Mouse (Mus musculus) limb, embryonic 15.5 days (tissue): ENCODE data around the gene Sgms1. TPM values are rescaled to one million over a fixed set of nuclear protein-coding genes. Genes with fewer than 3 reads are reported as not detected.

ENCODE experiments used
- ATAC-seq: fragments of 200-750 bp; cut with Nextera tagmentation; 2 replicates; pipeline ENCODE4 v1.8.0; 2017; ENCODE audit warnings: low read depth, moderate TSS enrichment; ENCODE audit not compliant: insufficient number of reproducible peaks, low FRiP score, low TSS enrichment
- H3K27ac ChIP-seq: fragments of 300-500 bp; sonication (generic); 2 replicates; pipeline ENCODE4 v1.5.1; 2015; ENCODE audit warnings: moderate library complexity, mild to moderate bottlenecking, inconsistent platforms
- H3K27me3 ChIP-seq: fragments of 300-500 bp; sonication (generic); 2 replicates; pipeline ENCODE4 v1.6.1; 2015; ENCODE audit warnings: inconsistent platforms
- H3K36me3 ChIP-seq: fragments of 300-500 bp; sonication (generic); 2 replicates; pipeline ENCODE4 v1.6.1; 2015; ENCODE audit warnings: inconsistent platforms
- H3K4me1 ChIP-seq: fragments of 300-500 bp; sonication (generic); 2 replicates; pipeline ENCODE4 v1.6.1; 2015; ENCODE audit warnings: inconsistent platforms
- H3K4me2 ChIP-seq: fragments of 300-500 bp; sonication (generic); 2 replicates; pipeline ENCODE4 v1.6.1; 2015; ENCODE audit warnings: mild to moderate bottlenecking, inconsistent platforms
- H3K4me3 ChIP-seq: fragments of 300-500 bp; sonication (generic); 2 replicates; pipeline ENCODE4 v1.5.1; 2015; ENCODE audit warnings: mild to moderate bottlenecking, inconsistent platforms
- H3K9ac ChIP-seq: fragments of 300-500 bp; sonication (generic); 2 replicates; pipeline ENCODE4 v1.6.1; 2015; ENCODE audit warnings: inconsistent platforms
- H3K9me3 ChIP-seq: fragments of 300-500 bp; sonication (generic); 2 replicates; pipeline ENCODE4 v1.6.1; 2016; ENCODE audit warnings: inconsistent platforms
- WGBS: fragments of 180-500 bp; shearing (Covaris S2); methylation state at CpG from one replicate; pipeline ENCODE4 v1.1.7; 2015; 5-methylcytosine and 5-hydroxymethylcytosine counted together
- polyA plus RNA-seq: library from polyadenylated mRNA; unstranded; fragments of >200 nt; fragmentation: Nextera tagmentation; extraction: Ambion mirVana; gene quantifications from 2 replicates; pipeline ENCODE4 v1.2.1, GENCODE M21; 2015

The Sgms1 gene
- polyA plus RNA-seq, 1 experiment from 2014 or later, result 45.6 TPM

DNA sequence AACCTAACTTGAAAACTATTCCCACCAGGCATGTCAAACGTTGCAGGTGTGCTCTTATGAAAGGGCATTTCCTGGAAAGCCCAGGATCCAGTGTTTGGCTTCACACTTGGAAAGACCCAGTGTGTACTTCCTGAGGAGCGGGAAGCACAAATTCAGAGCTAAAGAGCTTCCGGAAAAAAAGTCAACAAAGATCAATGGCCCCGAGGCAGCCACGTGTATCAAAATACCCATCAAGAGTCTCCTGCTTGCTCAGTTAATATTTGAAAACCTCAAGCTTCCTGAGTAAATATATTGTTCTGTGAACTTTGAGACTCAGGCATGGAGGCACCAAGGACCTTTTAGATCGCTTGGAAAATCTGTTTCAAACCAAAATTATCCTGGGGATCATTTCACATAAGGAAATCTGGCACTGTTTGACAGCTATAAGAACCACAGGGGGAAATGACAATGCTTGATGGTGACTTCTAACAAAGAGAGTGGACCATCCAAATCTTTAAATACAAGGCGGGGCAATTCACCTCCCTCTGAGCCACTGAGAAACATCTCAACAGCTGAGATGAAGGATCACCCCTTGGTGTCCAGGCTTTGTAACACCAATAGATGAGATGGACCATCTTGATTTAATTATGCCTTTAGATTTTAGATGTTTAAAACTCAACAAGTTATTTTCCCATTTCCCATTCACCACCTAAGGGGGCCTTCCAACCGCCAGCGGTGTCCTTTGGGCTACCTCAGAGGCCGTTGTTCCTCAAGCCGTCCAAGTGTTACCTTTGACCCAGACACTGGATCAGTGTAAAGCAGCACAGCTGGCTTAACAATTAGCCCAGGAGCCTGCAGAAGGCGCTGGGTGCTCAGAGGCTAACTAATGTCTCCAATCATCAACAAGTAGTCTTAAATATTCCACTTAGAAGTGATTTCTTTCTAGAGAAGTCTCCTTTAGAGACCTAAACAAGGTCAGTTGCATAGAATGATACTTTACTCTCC lies 187.1 kb downstream of the Sgms1 start:
- no peak overlapping the region for H3K27ac ChIP-seq
- H3K9ac ChIP-seq, result no peak overlapping the region

DNA sequence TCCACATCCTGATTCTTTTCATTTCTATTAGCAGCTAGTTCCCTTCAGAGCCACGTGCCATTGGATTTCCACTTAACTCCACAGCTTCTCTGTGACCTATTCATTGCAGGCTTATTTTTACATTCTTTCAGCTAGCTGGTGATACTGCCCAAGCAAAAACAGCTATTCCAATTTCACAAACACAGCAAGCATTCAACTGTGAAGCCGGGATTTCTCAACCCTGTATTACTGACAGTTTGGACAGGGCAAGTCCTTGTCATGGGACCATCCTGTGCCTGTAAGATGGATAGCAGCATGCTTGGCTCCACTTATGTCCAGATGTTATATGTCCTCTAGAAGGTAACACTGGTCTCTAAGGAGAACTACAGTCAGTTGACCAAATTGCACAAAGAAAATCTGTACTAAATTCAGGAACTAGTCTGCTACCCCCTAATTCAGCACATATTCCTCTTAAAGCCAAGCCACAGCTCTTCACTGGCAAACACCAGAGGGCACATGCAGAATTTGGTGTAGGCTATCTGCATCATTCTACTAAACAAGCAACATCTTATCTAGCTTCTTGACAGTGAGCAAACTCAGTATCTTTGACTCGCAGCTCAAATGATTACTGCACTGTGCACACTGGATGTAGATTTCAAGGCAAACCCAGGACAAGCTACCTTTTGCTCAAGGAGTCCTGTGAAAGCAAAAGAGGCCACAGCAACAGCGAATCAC lies 189.5 kb downstream of the Sgms1 start:
- H3K27ac ChIP-seq, result no peak overlapping the region
- peaks cover 11% of the 10 kb centered on the region; the same call in 1 of the 2 replicates for H3K4me1 ChIP-seq
- ATAC-seq, result no peak
- no peaks in the 10 kb centered on the region for H3K9me3 ChIP-seq
- H3K4me3 ChIP-seq, result no peak overlapping the region
- no peak overlapping the region for H3K9ac ChIP-seq
- H3K36me3 ChIP-seq, result no peaks in the 10 kb centered on the region
- H3K27me3 ChIP-seq, result no peaks in the 10 kb centered on the region
- 91% methylated on average over 4 of the region's 4 CpGs for WGBS
- H3K4me2 ChIP-seq, result no peak overlapping the region

More for the DNA sequence above, 187.1 kb downstream of the Sgms1 start:
- Histone ChIP-seq H3K36me3 (no peaks in the 10 kb centered on the region), H3K9me3 (no peaks in the 10 kb centered on the region), H3K27me3 (no peaks in the 10 kb centered on the region), H3K4me3 (no peak overlapping the region), H3K4me2 (no peak overlapping the region), H3K4me1 (0 out of 2 replicates have a peak, but pooled peaks cover 5% of the 10 kb centered on the region)
- WGBS, result 76% methylated on average over 12 of the region's 12 CpGs
- no peak for ATAC-seq

DNA sequence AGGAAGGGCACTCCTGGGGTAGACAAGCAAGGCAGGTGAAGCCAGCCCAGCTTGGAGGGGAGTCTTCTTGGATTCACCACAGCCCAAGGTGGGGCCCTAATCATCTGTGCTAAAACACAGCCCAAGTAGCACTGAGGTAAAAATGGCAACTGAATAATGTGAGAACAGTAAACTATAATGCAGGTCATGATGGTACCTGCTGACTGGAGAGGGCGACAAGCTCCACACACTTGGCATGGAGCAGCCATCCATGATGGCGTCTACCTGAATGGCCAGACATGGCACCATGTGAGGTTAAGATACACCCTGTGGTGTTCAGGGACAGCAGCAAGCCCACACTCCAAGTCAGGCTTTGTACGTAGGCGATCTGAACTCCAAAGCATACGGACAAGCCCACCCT lies 190.4 kb downstream of the Sgms1 start:
- ATAC-seq, result no peak
- Histone ChIP-seq H3K27ac (no peak overlapping the region), H3K27me3 (no peaks in the 10 kb centered on the region), H3K9me3 (no peaks in the 10 kb centered on the region), H3K4me3 (no peak overlapping the region), H3K4me2 (no peak overlapping the region), H3K9ac (no peak overlapping the region), H3K4me1 (peaks cover 11% of the 10 kb centered on the region; the same call in 1 of the 2 replicates), H3K36me3 (no peaks in the 10 kb centered on the region)
- 95% methylated on average over 5 of the region's 5 CpGs for WGBS

GRCm38 (mm10) chr19:32198494-32199106 lies 190.9 kb downstream of the Sgms1 start:
- no peaks in the 10 kb centered on the region for H3K36me3 ChIP-seq
- 89% methylated on average over 7 of the region's 7 CpGs for WGBS
- no peak overlapping the region for H3K9ac ChIP-seq
- H3K4me3 ChIP-seq, result no peak overlapping the region
- no peak overlapping the region for H3K4me2 ChIP-seq
- no peaks in the 10 kb centered on the region for H3K9me3 ChIP-seq
- H3K27ac ChIP-seq, result no peak overlapping the region
- H3K27me3 ChIP-seq, result no peaks in the 10 kb centered on the region
- no peak for ATAC-seq
- H3K4me1 ChIP-seq, result peaks cover 11% of the 10 kb centered on the region; the same call in 1 of the 2 replicates

DNA sequence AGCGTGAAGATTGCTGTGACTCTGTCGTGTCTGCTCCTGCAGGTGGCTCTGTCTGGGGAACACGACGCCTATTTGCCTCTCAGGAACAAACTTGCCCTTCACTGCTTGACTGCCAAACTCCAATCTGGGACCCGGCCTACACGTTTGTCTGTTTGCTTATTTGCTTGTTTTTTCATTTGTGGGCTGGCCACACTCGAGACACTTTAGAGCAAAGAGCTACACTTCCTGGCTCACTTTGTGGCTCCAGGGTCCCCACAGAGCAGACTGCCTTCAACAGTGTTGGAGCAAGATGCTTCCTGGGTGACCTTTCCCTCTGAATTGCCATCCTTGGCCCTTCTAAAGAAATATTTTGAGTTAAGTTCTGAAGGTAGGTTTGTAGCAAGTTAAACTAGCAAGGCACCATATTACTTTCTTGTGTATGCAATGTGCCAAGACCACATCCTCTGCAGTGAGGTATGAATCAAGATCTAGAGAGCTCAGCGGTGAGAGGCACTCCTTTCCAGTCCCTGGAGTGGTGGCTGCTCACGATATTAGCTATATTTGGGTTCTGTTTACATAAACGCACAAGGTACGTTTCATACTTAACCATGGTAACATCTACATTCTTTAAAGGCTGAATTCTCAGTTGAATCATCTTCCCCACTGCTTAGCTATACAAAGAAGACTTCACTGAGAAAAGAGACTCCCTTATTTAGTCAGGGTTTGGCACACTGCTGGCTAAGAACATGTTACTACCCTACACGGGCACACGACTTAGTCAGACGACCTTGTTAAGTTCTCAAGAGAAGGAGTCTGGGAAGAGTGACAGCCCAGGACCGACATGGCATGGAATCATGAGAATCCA lies 192.3 kb downstream of the Sgms1 start:
- Histone ChIP-seq H3K4me2 (no peak overlapping the region), H3K36me3 (no peaks in the 10 kb centered on the region), H3K27ac (no peak overlapping the region), H3K9me3 (no peaks in the 10 kb centered on the region), H3K4me3 (no peak overlapping the region), H3K9ac (no peak overlapping the region), H3K4me1 (peaks cover 11% of the 10 kb centered on the region; the same call in 1 of the 2 replicates), H3K27me3 (no peaks in the 10 kb centered on the region)
- 63% methylated on average over 15 of the region's 15 CpGs for WGBS
- no peak for ATAC-seq

GRCm38 (mm10) chr19:32196222-32196621 lies 193.3 kb downstream of the Sgms1 start:
- H3K4me3 ChIP-seq, result no peak overlapping the region
- no peak for ATAC-seq
- no peak overlapping the region for H3K9ac ChIP-seq
- WGBS, result 49% methylated on average over 5 of the region's 5 CpGs
- H3K36me3 ChIP-seq, result no peaks in the 10 kb centered on the region
- no peak overlapping the region for H3K4me2 ChIP-seq
- no peaks in the 10 kb centered on the region for H3K27me3 ChIP-seq
- peaks cover 6% of the 10 kb centered on the region; the same call in 1 of the 2 replicates for H3K4me1 ChIP-seq
- no peaks in the 10 kb centered on the region for H3K9me3 ChIP-seq
- no peak overlapping the region for H3K27ac ChIP-seq

GRCm38 (mm10) chr19:32194863-32195262 lies 194.7 kb downstream of the Sgms1 start:
- Histone ChIP-seq H3K4me1 (peaks cover 6% of the 10 kb centered on the region; the same call in 1 of the 2 replicates), H3K27ac (no peak overlapping the region), H3K9me3 (no peaks in the 10 kb centered on the region), H3K27me3 (no peaks in the 10 kb centered on the region), H3K9ac (no peak overlapping the region), H3K4me3 (no peak overlapping the region), H3K4me2 (no peak overlapping the region), H3K36me3 (no peaks in the 10 kb centered on the region)
- no peak for ATAC-seq
- 32% methylated on average over 1 of the region's 1 CpGs for WGBS

GRCm38 (mm10) chr19:32194074-32194473 lies 195.4 kb downstream of the Sgms1 start:
- no peaks in the 10 kb centered on the region for H3K36me3 ChIP-seq
- WGBS, result 90% methylated on average over 3 of the region's 3 CpGs
- H3K27me3 ChIP-seq, result no peaks in the 10 kb centered on the region
- H3K27ac ChIP-seq, result no peak overlapping the region
- no peak overlapping the region for H3K4me3 ChIP-seq
- peaks cover 8% of the 10 kb centered on the region for H3K4me1 ChIP-seq
- no peak overlapping the region for H3K4me2 ChIP-seq
- no peak for ATAC-seq
- H3K9ac ChIP-seq, result no peak overlapping the region
- no peaks in the 10 kb centered on the region for H3K9me3 ChIP-seq

- H3K4me2 ChIP-seq, result no peak overlapping the region
- no peaks in the 10 kb centered on the region for H3K9me3 ChIP-seq
- no peak overlapping the region for H3K9ac ChIP-seq
- no peak overlapping the region for H3K27ac ChIP-seq
- peaks cover 8% of the 10 kb centered on the region for H3K4me1 ChIP-seq
- no peaks in the 10 kb centered on the region for H3K36me3 ChIP-seq
- ATAC-seq, result no peak
- H3K27me3 ChIP-seq, result no peaks in the 10 kb centered on the region
- WGBS, result 82% methylated on average over 3 of the region's 3 CpGs
- no peak overlapping the region for H3K4me3 ChIP-seq
These were observed 197.9 kb downstream of the Sgms1 start for GRCm38 (mm10) chr19:32191596-32191995.

GRCm38 (mm10) chr19:32189961-32190360 lies 199.6 kb downstream of the Sgms1 start:
- H3K27ac ChIP-seq, result no peak overlapping the region
- no peak overlapping the region for H3K9ac ChIP-seq
- peaks cover 5% of the 10 kb centered on the region for H3K4me1 ChIP-seq
- H3K4me3 ChIP-seq, result no peak overlapping the region
- no peaks in the 10 kb centered on the region for H3K9me3 ChIP-seq
- no peak overlapping the region for H3K4me2 ChIP-seq
- no peaks in the 10 kb centered on the region for H3K36me3 ChIP-seq
- H3K27me3 ChIP-seq, result no peaks in the 10 kb centered on the region
- no peak for ATAC-seq
- WGBS, result 70% methylated on average over 6 of the region's 6 CpGs

GRCm38 (mm10) chr19:32189036-32189436 lies 200.5 kb downstream of the Sgms1 start:
- H3K36me3 ChIP-seq, result no peaks in the 10 kb centered on the region
- no peak overlapping the region for H3K9ac ChIP-seq
- H3K27me3 ChIP-seq, result no peaks in the 10 kb centered on the region
- H3K9me3 ChIP-seq, result no peaks in the 10 kb centered on the region
- 70% methylated on average over 5 of the region's 5 CpGs for whole genome bisulfite sequencing
- no peak overlapping the region for H3K4me3 ChIP-seq
- no peak overlapping the region for H3K4me2 ChIP-seq
- peak overlapping the region; percentile 40 for H3K27ac ChIP-seq
- no peak for ATAC-seq
- H3K4me1 ChIP-seq, result peaks cover 5% of the 10 kb centered on the region
